Mouse (Mus musculus) intestine, embryonic 16.5 days (tissue): ENCODE results near the gene Olfr1312. TPM values are rescaled to one million over a fixed set of nuclear protein-coding genes. Genes with fewer than 3 reads are reported as not detected.
"Not testable (repeated sequence)": the region's sequence is repeated elsewhere in the genome, so short reads cannot be mapped to it uniquely, and the experiment has no call there.

Source experiments
- ATAC-seq: fragments of 200-750 bp; cut with Nextera tagmentation; 2 replicates; pipeline ENCODE4 v1.8.0; 2017; ENCODE audit warnings: moderate TSS enrichment, moderate library complexity
- H3K27ac ChIP-seq: fragments of 300-500 bp; sonication (generic); 2 replicates; pipeline ENCODE4 v1.5.1; 2014; ENCODE audit warnings: mild to moderate bottlenecking, low read length
- H3K27me3 ChIP-seq: fragments of 300-500 bp; sonication (generic); replicated peaks from 2 replicates; pipeline ENCODE4 v1.6.1; 2014; ENCODE audit warnings: low read length, control low read depth, mixed read lengths; ENCODE audit not compliant: control insufficient read depth, insufficient read depth
- H3K36me3 ChIP-seq: fragments of 300-500 bp; sonication (generic); 2 replicates; pipeline ENCODE4 v1.6.1; 2014; ENCODE audit warnings: low read length, control low read depth; ENCODE audit not compliant: control insufficient read depth, insufficient read depth
- H3K4me1 ChIP-seq: fragments of 300-500 bp; sonication (generic); 2 replicates; pipeline ENCODE4 v1.6.1; 2014; ENCODE audit warnings: low read length, control low read depth, mixed read lengths; ENCODE audit not compliant: control insufficient read depth, insufficient read depth
- H3K4me2 ChIP-seq: fragments of 300-500 bp; sonication (generic); 2 replicates; pipeline ENCODE4 v1.6.1; 2014; ENCODE audit warnings: low read depth, low read length, control low read depth
- H3K4me3 ChIP-seq: fragments of 300-500 bp; sonication (generic); 2 replicates; pipeline ENCODE4 v1.5.1; 2014; ENCODE audit warnings: mild to moderate bottlenecking, low read length
- H3K9ac ChIP-seq: fragments of 300-500 bp; sonication (generic); 2 replicates; pipeline ENCODE4 v1.6.1; 2014; ENCODE audit warnings: low read depth, low read length
- H3K9me3 ChIP-seq: fragments of 300-500 bp; sonication (generic); 2 replicates; pipeline ENCODE4 v1.6.1; 2016; ENCODE audit warnings: low read length, control low read depth; ENCODE audit not compliant: control insufficient read depth
- WGBS: fragments of 180-500 bp; shearing (Covaris S2); extraction: QIAGEN DNeasy Blood & Tissue Kit; methylation state at CpG from one replicate; pipeline ENCODE4 v1.1.7; 2014; 5-methylcytosine and 5-hydroxymethylcytosine counted together
- polyA plus RNA-seq: library from polyadenylated mRNA; unstranded; fragments of >200 nt; fragmentation: Nextera tagmentation; extraction: Ambion mirVana; gene quantifications from 2 replicates; pipeline ENCODE4 v1.2.1, GENCODE M21; 2015

Olfr1312 gene
- not detected in 2 replicates for polyA plus RNA-seq

GRCm38 (mm10) chr2:112050138-112050537, at the start of gene Olfr1312:
Gene Olfr1312 (minus strand): TSS chr2:112050238.
- ATAC-seq = no peak
- no peak within 1 kb of the TSS for H3K4me2 ChIP-seq
- no peaks in the 10 kb centered on the region for H3K36me3 ChIP-seq
- no peak within 1 kb of the TSS for H3K9ac ChIP-seq
- H3K9me3 ChIP-seq = no peaks in the 10 kb centered on the region
- no peaks in the 10 kb centered on the region for H3K4me1 ChIP-seq
- no peak within 1 kb of the TSS for H3K27ac ChIP-seq
- no peak within 1 kb of the TSS for H3K4me3 ChIP-seq
- 30% methylated on average over 1 of the region's 1 CpGs for WGBS
- H3K27me3 ChIP-seq = no peaks in the 10 kb centered on the region

GRCm38 (mm10) chr2:112096681-112097080, 46.6 kb upstream of the Olfr1312 start, which contains the start of gene Olfr1314:
Gene Olfr1314 (minus strand): TSS chr2:112096781.
- no peak for ATAC-seq
- Histone ChIP-seq H3K4me2 (no peak within 1 kb of the TSS), H3K36me3 (no peaks in the 10 kb centered on the region), H3K4me1 (no peaks in the 10 kb centered on the region), H3K27me3 (no peaks in the 10 kb centered on the region), H3K4me3 (no peak within 1 kb of the TSS), H3K9me3 (no peaks in the 10 kb centered on the region), H3K27ac (no peak within 1 kb of the TSS), H3K9ac (no peak within 1 kb of the TSS)

GRCm38 (mm10) chr2:112077743-112078142, 27.7 kb upstream of the Olfr1312 start, which contains the start of gene Olfr1313:
Gene Olfr1313 (minus strand): TSS chr2:112077843.
- Histone ChIP-seq H3K4me2 (no peak within 1 kb of the TSS), H3K27me3 (no peaks in the 10 kb centered on the region), H3K9me3 (no peaks in the 10 kb centered on the region), H3K9ac (no peak within 1 kb of the TSS), H3K27ac (no peak within 1 kb of the TSS), H3K4me3 (no peak within 1 kb of the TSS), H3K36me3 (no peaks in the 10 kb centered on the region), H3K4me1 (no peaks in the 10 kb centered on the region)
- ATAC-seq = no peak

DNA sequence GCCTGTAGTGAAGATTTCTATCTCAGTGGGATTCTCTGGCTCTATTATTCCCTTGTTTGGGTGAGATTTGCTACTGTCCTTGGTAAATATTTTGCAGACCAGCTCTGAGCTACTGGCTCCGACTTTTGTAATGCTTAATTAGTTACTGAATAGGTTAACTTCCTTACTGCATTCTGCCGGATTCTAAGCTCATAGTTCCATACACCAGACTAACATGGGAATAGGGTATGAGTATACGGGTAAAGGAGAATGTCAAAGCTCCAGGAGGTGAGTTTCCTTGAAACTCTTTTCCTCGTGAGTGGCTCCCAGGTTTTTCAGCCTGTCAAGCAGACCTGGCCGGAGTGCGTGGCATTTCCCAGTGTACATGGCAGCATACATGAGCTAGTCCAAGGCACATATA, 23.1 kb downstream of the Olfr1312 start:
- not testable (repeated sequence) for H3K27ac ChIP-seq, H3K9me3 ChIP-seq, H3K9ac ChIP-seq, ATAC-seq, H3K4me1 ChIP-seq, H3K27me3 ChIP-seq, H3K4me2 ChIP-seq, H3K4me3 ChIP-seq, H3K36me3 ChIP-seq
- 41% methylated on average over 6 of the region's 6 CpGs for WGBS

DNA sequence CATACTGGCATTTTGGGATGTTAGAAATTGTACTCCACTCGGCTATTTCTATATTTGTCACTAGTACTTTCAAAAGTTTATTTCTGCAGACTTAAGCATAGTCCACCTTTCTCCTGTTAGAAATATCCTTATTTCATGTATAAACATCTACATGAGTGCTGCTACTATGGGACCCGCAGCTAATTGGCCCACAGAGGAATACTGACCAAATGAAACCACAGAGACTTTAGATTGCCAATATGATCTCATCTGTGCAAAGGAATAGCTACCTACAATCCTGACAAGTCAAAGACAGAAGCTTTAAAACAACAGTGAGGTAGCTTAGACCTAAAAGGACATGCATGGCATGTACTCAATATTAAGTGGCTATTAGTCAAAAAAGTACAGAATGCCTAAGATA, 25.7 kb downstream of the Olfr1312 start, which contains the start of gene Olfr1311:
Gene Olfr1311 (minus strand): TSS at position 101 of the 400 bp plus-strand sequence.
- Histone ChIP-seq H3K4me2 (no peak within 1 kb of the TSS), H3K36me3 (no peaks in the 10 kb centered on the region), H3K27ac (no peak within 1 kb of the TSS), H3K4me3 (no peak within 1 kb of the TSS), H3K27me3 (no peaks in the 10 kb centered on the region), H3K9me3 (no peaks in the 10 kb centered on the region), H3K4me1 (no peaks in the 10 kb centered on the region), H3K9ac (no peak within 1 kb of the TSS)
- 90% methylated on average over 2 of the region's 2 CpGs for WGBS
- ATAC-seq = no peak

GRCm38 (mm10) chr2:112014900-112015299, 35.1 kb downstream of the Olfr1312 start:
- Histone ChIP-seq H3K4me1 (no peaks in the 10 kb centered on the region), H3K4me2 (no peak overlapping the region), H3K9ac (no peak overlapping the region), H3K4me3 (no peak overlapping the region), H3K27ac (no peak overlapping the region), H3K36me3 (no peaks in the 10 kb centered on the region), H3K9me3 (no peaks in the 10 kb centered on the region), H3K27me3 (no peaks in the 10 kb centered on the region)
- WGBS = 83% methylated on average over 3 of the region's 3 CpGs
- no peak for ATAC-seq

GRCm38 (mm10) chr2:112012608-112013007, 37.4 kb downstream of the Olfr1312 start, which contains the start of gene Olfr1310:
Gene Olfr1310 (minus strand): TSS chr2:112012708.
- Histone ChIP-seq H3K9me3 (no peaks in the 10 kb centered on the region), H3K27ac (no peak within 1 kb of the TSS), H3K9ac (no peak within 1 kb of the TSS), H3K27me3 (no peaks in the 10 kb centered on the region), H3K4me2 (no peak within 1 kb of the TSS), H3K36me3 (no peaks in the 10 kb centered on the region), H3K4me3 (no peak within 1 kb of the TSS), H3K4me1 (no peaks in the 10 kb centered on the region)
- ATAC-seq = no peak

DNA sequence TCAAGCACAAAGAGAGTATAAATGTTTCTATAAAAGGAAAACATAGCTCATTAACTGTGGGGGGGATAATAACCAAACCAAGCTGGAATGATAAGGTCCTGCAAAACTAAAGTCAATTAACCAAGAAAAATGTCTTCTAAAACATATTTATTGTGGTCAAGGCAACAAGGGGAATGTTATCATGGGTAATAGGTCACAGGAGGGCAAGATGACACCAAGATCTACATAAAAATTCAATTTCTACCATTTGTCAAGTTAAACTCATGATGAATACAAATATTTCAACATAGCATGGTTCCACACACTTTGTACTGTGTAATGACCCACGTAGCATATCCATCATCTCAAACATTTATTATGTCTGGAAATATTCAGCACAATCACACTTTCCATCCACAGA, 59.9 kb downstream of the Olfr1312 start, which contains the start of gene Olfr1309:
Gene Olfr1309 (minus strand): TSS at position 101 of the 400 bp plus-strand sequence.
- no peak for ATAC-seq
- 53% methylated on average over 1 of the region's 1 CpGs for WGBS
- no peak within 1 kb of the TSS for H3K27ac ChIP-seq
- H3K4me1 ChIP-seq = no peaks in the 10 kb centered on the region
- no peaks in the 10 kb centered on the region for H3K36me3 ChIP-seq
- H3K9ac ChIP-seq = no peak within 1 kb of the TSS
- no peak within 1 kb of the TSS for H3K4me3 ChIP-seq
- H3K4me2 ChIP-seq = no peak within 1 kb of the TSS
- no peaks in the 10 kb centered on the region for H3K27me3 ChIP-seq
- H3K9me3 ChIP-seq = no peaks in the 10 kb centered on the region
